Mouse (Mus musculus) frontal cortex, postnatal 36 days (tissue): ENCODE data around the gene Csnk2a1.
A peak's percentile ranks its signal among the peaks of the same experiment; 100 is the strongest.
"Not testable (repeated sequence)": the region's sequence is repeated elsewhere in the genome, so short reads cannot be mapped to it uniquely, and the experiment has no call there.

Source experiments
- DNase-seq, 2 experiments: peaks; one replicate each; pipeline ENCODE4 v3.0.0; 2022; ENCODE audit warnings: low spot score in 2 of 2

Gene Csnk2a1

GRCm38 (mm10) chr2:152237926-152238325 is 11.3 kb downstream of the Csnk2a1 start:
- no peak for DNase-seq

GRCm38 (mm10) chr2:152240580-152240979 is 13.9 kb downstream of the Csnk2a1 start:
- DNase-seq, result no peak

- DNase-seq, result no peak
These were observed 20.6 kb downstream of the Csnk2a1 start for GRCm38 (mm10) chr2:152247213-152247612.

- no peak for DNase-seq
These were observed 23.9 kb downstream of the Csnk2a1 start for GRCm38 (mm10) chr2:152250511-152250910.

- no peak for DNase-seq
These were observed 33.1 kb downstream of the Csnk2a1 start for GRCm38 (mm10) chr2:152259739-152260138.

- DNase-seq, result no peak
These were observed 47.0 kb downstream of the Csnk2a1 start for GRCm38 (mm10) chr2:152273639-152274038.

- DNase-seq, result no peak
These were observed 54.8 kb downstream of the Csnk2a1 start for GRCm38 (mm10) chr2:152281407-152281806.

GRCm38 (mm10) chr2:152287560-152287959 is 60.9 kb downstream of the Csnk2a1 start:
- DNase-seq, result no peak

- DNase-seq, result no peak
These were observed 61.4 kb downstream of the Csnk2a1 start for GRCm38 (mm10) chr2:152288046-152288445.

- DNase-seq, result not testable (repeated sequence)
These were observed 63.0 kb downstream of the Csnk2a1 start for GRCm38 (mm10) chr2:152289623-152290022.

- no peak for DNase-seq
These were observed 65.8 kb downstream of the Csnk2a1 start for GRCm38 (mm10) chr2:152292475-152292874.

GRCm38 (mm10) chr2:152293179-152293726 is 66.6 kb downstream of the Csnk2a1 start:
- no peak for DNase-seq

GRCm38 (mm10) chr2:152293727-152294475 is 67.3 kb downstream of the Csnk2a1 start, which contains the start of gene Tbc1d20:
Gene Tbc1d20, plus strand, starts transcription at chr2:152293828.
- DNase-seq, result peak; percentile 90 to 92

- no peak for DNase-seq
These were observed 67.9 kb downstream of the Csnk2a1 start for GRCm38 (mm10) chr2:152294541-152294940.

GRCm38 (mm10) chr2:152302862-152303261 is 76.2 kb downstream of the Csnk2a1 start:
- peak; percentile 37 to 50 for DNase-seq

- DNase-seq, result no peak
These were observed 77.1 kb downstream of the Csnk2a1 start for GRCm38 (mm10) chr2:152303781-152304180.

- DNase-seq, result no peak
These were observed 78.8 kb downstream of the Csnk2a1 start for GRCm38 (mm10) chr2:152305480-152305879.

- no peak for DNase-seq
These were observed 80.5 kb downstream of the Csnk2a1 start for GRCm38 (mm10) chr2:152307186-152307585.

- DNase-seq, result no peak
These were observed 86.4 kb downstream of the Csnk2a1 start for GRCm38 (mm10) chr2:152312996-152313395.

GRCm38 (mm10) chr2:152313926-152314325 is 87.3 kb downstream of the Csnk2a1 start:
- no peak for DNase-seq

GRCm38 (mm10) chr2:152317054-152317453 is 90.4 kb downstream of the Csnk2a1 start:
- DNase-seq, result no peak

- DNase-seq, result no peak
These were observed 94.9 kb downstream of the Csnk2a1 start for GRCm38 (mm10) chr2:152321558-152321957.

- no peak for DNase-seq
These were observed 95.6 kb downstream of the Csnk2a1 start for GRCm38 (mm10) chr2:152322198-152322597.
